Mouse (Mus musculus) brain, adult 10 weeks (tissue): ENCODE results near the gene Gm20075. TPM values are rescaled to one million over a fixed set of nuclear protein-coding genes. Genes with fewer than 3 reads are reported as not detected.

Source experiments
- polyA plus RNA-seq: library from polyadenylated mRNA; stranded (reverse); fragments of 350-450 nt; fragmentation: Illumina TruSeq; extraction: RNeasy Lipid Tissue Mini Kit (QIAGEN cat#74804); gene quantifications from one replicate; pipeline ENCODE4 v1.2.3, GENCODE M21; 2015; ENCODE audit warnings: low read depth, low replicate concordance

Gm20075 gene
- polyA plus RNA-seq, result 2.9 TPM

GRCm38 (mm10) chr13:96081276-96081675 lies at the start of gene Gm20075:
Gm20075 (minus strand) TSS chr13:96081376.

DNA sequence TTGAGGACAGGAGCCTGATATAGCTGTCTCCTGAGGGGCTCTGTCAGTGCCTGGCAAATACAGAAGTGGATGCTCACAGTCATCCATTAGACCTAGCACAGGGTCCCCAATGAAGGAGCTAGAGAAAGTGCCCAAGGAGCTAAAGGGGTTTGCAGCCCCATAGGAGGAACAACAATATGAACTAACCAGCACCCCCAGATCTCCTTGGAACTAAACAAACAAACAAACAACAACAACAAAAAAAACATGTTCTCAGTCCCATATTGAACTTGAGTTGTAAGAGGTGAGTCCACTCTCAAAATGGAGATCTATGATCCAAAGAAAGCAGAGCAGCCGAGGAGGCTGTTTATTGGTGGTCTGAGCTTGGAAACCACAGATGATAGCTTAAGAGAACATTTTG lies 578 bp upstream of the Gm20075 start, which contains the start of gene Gm17190:
TSS of gene Gm17190 (plus strand) at position 301 of the 400 bp plus-strand sequence.

Other genes starting within 250 kb of the Gm20075 start
- gene Iqgap2, start 189.5 kb downstream of the Gm20075 start, polyA plus RNA-seq, result 12.8 TPM
- not detected for gene Gm17190, start 678 bp upstream of the Gm20075 start, polyA plus RNA-seq
- 12.4 TPM for gene Sv2c, start 51.2 kb upstream of the Gm20075 start, polyA plus RNA-seq